Mouse (Mus musculus) liver, postnatal 0 days (tissue): ENCODE data around the gene Rack1. TPM values are rescaled to one million over a fixed set of nuclear protein-coding genes. Genes with fewer than 3 reads are reported as not detected.
A peak's percentile ranks its signal among the peaks of the same experiment; 100 is the strongest.
"Not testable (repeated sequence)": the region's sequence is repeated elsewhere in the genome, so short reads cannot be mapped to it uniquely, and the experiment has no call there.

Experiments
- ATAC-seq: fragments of 200-750 bp; cut with Nextera tagmentation; 2 replicates; pipeline ENCODE4 v1.8.0; 2017; ENCODE audit warnings: mild to moderate bottlenecking, moderate library complexity
- DNase-seq: peaks from one replicate; pipeline ENCODE4 v3.0.0-alpha.2; 2016
- H3K27ac ChIP-seq: fragments of 300-500 bp; sonication (generic); 2 replicates; pipeline ENCODE4 v1.5.1; 2014; ENCODE audit warnings: antibody characterized with exemption, moderate library complexity, mild to moderate bottlenecking, low read depth
- H3K27me3 ChIP-seq: fragments of 300-500 bp; sonication (generic); 2 replicates; pipeline ENCODE4 v1.6.1; 2014; ENCODE audit warnings: low read length, control low read depth, mixed read lengths; ENCODE audit not compliant: insufficient read depth
- H3K36me3 ChIP-seq: fragments of 300-500 bp; sonication (generic); replicated peaks from 2 replicates; pipeline ENCODE4 v1.6.1; 2014; ENCODE audit warnings: mild to moderate bottlenecking, control low read depth, low read length, moderate library complexity, mixed read lengths; ENCODE audit not compliant: insufficient read depth
- H3K4me1 ChIP-seq: fragments of 300-500 bp; sonication (generic); 2 replicates; pipeline ENCODE4 v1.6.1; 2014; ENCODE audit warnings: antibody characterized with exemption, mild to moderate bottlenecking, control low read depth; ENCODE audit not compliant: insufficient read depth
- H3K4me2 ChIP-seq: fragments of 300-500 bp; sonication (generic); 2 replicates; pipeline ENCODE4 v1.6.1; 2014; ENCODE audit warnings: low read depth, mild to moderate bottlenecking, low read length, moderate library complexity, mixed read lengths
- H3K4me3 ChIP-seq: fragments of 300-500 bp; sonication (generic); 2 replicates; pipeline ENCODE4 v1.5.1; 2014; ENCODE audit warnings: low read depth, low read length
- H3K9ac ChIP-seq: fragments of 300-500 bp; sonication (generic); replicated peaks from 2 replicates; pipeline ENCODE4 v1.6.1; 2014; ENCODE audit warnings: mild to moderate bottlenecking, moderate library complexity
- H3K9me3 ChIP-seq: fragments of 300-500 bp; sonication (generic); 2 replicates; pipeline ENCODE4 v1.6.1; 2016; ENCODE audit warnings: mild to moderate bottlenecking, control low read depth, low read length, mixed read lengths
- CTCF ChIP-seq: sonication (generic); IDR thresholded peaks from 2 replicates; pipeline ENCODE4 v1.5.1; 2016; ENCODE audit warnings: antibody characterized with exemption, low read depth
- EP300 ChIP-seq: IDR thresholded peaks from 2 replicates; pipeline ENCODE4 v1.6.1; 2016; ENCODE audit warnings: antibody characterized with exemption, low read depth, mild to moderate bottlenecking
- WGBS: fragments of 180-500 bp; shearing (Covaris S2); extraction: QIAGEN DNeasy Blood & Tissue Kit; methylation state at CpG from one replicate; pipeline ENCODE4 v1.1.7; 2014; ENCODE audit not compliant: insufficient replicate concordance; 5-methylcytosine and 5-hydroxymethylcytosine counted together
- polyA plus RNA-seq: library from polyadenylated mRNA; unstranded; fragments of >200 nt; fragmentation: Nextera tagmentation; extraction: Ambion mirVana; gene quantifications from 2 replicates; pipeline ENCODE4 v1.2.1, GENCODE M21; 2015

Gene Rack1
- 397 and 398 TPM in 2 replicates for polyA plus RNA-seq

DNA sequence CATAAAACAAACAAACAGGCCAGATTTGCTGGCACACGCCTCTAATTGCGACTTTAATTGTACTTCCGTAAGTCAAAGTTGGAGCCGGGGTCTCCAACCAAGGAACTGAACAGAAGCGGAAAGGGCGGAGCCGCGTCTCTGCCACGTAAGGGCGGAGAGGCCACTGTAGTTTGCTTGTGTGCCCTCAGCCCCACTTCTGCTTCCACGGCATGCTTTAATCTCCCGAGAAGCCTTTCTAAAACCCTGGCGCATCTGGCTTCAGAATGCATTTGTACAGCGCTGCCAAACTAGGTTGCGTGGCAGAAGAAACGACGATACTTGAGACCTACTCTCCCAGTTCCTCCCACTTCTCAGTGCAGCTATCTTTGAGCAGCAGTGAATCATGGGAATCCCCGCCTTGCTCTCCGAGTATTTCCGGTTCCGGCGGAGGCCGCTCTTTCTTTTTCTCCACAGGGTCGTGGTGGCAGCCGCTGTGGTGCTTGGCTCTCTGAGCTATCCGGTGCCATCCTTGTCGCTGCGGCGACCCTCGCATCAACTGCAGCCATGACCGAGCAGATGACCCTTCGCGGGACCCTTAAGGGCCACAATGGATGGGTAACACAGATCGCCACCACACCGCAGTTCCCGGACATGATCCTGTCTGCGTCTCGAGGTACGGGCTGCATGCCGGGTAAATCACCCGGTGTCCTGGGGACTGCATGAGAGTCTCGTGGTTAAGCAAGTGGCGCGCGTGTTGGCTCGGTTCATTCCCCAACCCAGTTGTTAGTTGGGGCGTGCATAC lies at the start of gene Rack1:
Gene Rack1, plus strand, starts transcription at position 412 of the 781 bp plus-strand sequence.
- Histone ChIP-seq H3K9ac (peak within 1 kb of the TSS; percentile 68), H3K9me3 (no peaks in the 10 kb centered on the region), H3K4me1 (peaks cover 36% of the 10 kb centered on the region), H3K27me3 (no peaks in the 10 kb centered on the region), H3K27ac (peak within 1 kb of the TSS; percentile 97), H3K4me2 (peak within 1 kb of the TSS; percentile 85), H3K36me3 (peaks cover 37% of the 10 kb centered on the region), H3K4me3 (peak within 1 kb of the TSS; percentile 74)
- peak; percentile 64 for TF ChIP-seq EP300
- no peak for TF ChIP-seq CTCF
- ATAC-seq (peak; percentile 90), DNase-seq (peak; percentile 90)
- under 1% methylated on average over 47 of the region's 47 CpGs for WGBS

GRCm38 (mm10) chr11:48750428-48750827 lies 49.7 kb upstream of the Rack1 start:
- H3K4me3 ChIP-seq, result no peak overlapping the region
- no peak for DNase-seq
- H3K4me2 ChIP-seq, result no peak overlapping the region
- no peaks in the 10 kb centered on the region for H3K36me3 ChIP-seq
- no peaks in the 10 kb centered on the region for H3K4me1 ChIP-seq
- H3K9me3 ChIP-seq, result no peaks in the 10 kb centered on the region
- H3K9ac ChIP-seq, result no peak overlapping the region
- no peak for ATAC-seq
- H3K27me3 ChIP-seq, result no peaks in the 10 kb centered on the region
- H3K27ac ChIP-seq, result no peak overlapping the region
- no peak for TF ChIP-seq EP300
- TF ChIP-seq CTCF, result no peak
- WGBS, result 87% methylated on average over 6 of the region's 6 CpGs

DNA sequence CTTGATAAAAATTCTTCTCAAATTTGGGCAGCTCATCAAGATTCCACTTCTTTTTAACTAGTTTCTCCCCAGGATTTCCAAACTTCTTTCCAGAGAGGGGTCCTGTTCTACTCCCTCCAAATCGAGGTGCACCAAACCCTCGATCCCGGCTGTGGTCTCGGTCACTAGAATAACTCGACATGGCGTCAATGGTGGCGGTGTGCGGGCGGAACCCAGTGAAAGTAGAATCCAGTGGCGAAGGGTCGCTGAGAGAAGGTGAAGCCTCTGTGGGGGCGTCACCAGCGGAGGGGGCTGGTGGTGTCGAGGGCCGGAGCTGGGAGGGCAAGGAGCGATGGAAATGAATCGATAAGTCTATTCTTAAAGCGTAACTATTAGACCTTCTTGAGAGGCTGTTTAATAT lies 46.6 kb upstream of the Rack1 start:
- WGBS, result 85% methylated on average over 18 of the region's 18 CpGs
- not testable (repeated sequence) for H3K27me3 ChIP-seq, DNase-seq, H3K4me2 ChIP-seq, H3K9me3 ChIP-seq, ATAC-seq, H3K4me3 ChIP-seq, H3K9ac ChIP-seq, H3K27ac ChIP-seq, H3K36me3 ChIP-seq, H3K4me1 ChIP-seq

DNA sequence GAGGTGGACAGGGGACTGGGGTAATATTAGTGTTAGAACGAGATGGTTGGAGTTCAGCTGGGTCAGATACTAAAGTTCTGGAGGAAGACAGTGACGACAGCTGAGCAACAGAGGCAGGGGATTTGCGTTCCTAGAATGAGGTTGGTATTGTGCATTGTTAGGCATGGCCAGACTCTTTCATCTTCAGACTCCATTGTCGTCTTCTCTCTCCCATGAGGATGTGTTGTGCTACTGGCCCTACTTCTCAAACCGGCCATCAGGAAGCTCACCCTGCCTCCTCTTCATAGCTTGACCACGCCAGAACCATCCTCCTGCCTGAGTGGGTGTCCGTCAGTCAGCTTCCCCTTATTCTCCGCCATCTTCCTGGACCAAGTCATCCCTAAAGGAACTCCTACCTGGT lies 41.1 kb upstream of the Rack1 start:
- Histone ChIP-seq H3K27me3 (no peaks in the 10 kb centered on the region), H3K9me3 (no peaks in the 10 kb centered on the region), H3K27ac (no peak overlapping the region), H3K36me3 (no peaks in the 10 kb centered on the region), H3K4me1 (no peaks in the 10 kb centered on the region), H3K4me3 (no peak overlapping the region), H3K4me2 (no peak overlapping the region), H3K9ac (no peak overlapping the region)
- ATAC-seq (no peak), DNase-seq (no peak)
- no peak for TF ChIP-seq EP300
- 75% methylated on average over 8 of the region's 8 CpGs for WGBS

GRCm38 (mm10) chr11:48764119-48764518 lies 36.0 kb upstream of the Rack1 start:
- Histone ChIP-seq H3K27me3 (no peaks in the 10 kb centered on the region), H3K27ac (no peak overlapping the region), H3K9me3 (no peaks in the 10 kb centered on the region), H3K4me3 (no peak overlapping the region), H3K9ac (no peak overlapping the region), H3K36me3 (no peaks in the 10 kb centered on the region), H3K4me2 (no peak overlapping the region), H3K4me1 (no peaks in the 10 kb centered on the region)
- ATAC-seq (no peak), DNase-seq (no peak)
- 80% methylated on average over 9 of the region's 9 CpGs for WGBS
- TF ChIP-seq EP300, result no peak
- no peak for TF ChIP-seq CTCF

DNA sequence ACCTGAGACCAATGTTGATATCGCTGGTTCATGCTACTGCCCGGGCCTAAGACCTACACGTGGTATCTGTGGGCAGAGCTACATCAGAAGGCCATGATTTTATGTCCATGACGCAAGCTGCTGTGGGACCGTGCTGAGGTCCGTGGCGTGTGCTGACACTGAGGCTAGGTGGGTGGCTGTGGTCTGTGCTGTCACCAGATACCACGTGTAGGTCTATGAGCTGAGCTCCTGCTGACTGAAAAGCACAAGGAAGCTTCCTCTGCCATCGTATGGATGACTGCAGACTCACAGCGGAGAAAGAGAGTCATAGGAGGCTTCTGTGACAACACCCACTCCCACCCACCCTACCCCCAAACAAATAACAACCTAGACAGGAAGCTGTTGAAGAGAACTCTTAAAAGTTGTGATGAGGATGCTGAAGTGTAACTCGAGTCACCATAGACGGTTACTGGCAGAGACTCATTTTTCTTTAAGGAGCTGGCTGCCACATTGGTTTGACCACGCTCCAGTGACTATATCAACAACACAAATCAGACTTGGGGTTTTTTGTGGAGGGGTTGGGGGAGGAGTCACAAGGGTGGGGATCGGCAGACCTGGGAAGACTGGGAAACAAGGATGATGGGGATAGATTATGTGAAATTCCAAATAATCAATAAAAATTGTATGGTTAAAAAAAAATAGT lies 32.8 kb upstream of the Rack1 start:
- Histone ChIP-seq H3K27ac (no peak overlapping the region), H3K4me2 (no peak overlapping the region), H3K9ac (no peak overlapping the region), H3K27me3 (no peaks in the 10 kb centered on the region), H3K36me3 (no peaks in the 10 kb centered on the region), H3K4me3 (no peak overlapping the region), H3K9me3 (no peaks in the 10 kb centered on the region), H3K4me1 (no peaks in the 10 kb centered on the region)
- TF ChIP-seq EP300 (no peak), CTCF (no peak)
- DNase-seq (no peak), ATAC-seq (no peak)
- 70% methylated on average over 14 of the region's 14 CpGs for WGBS
